Mouse (Mus musculus): Measurements from ENCODE around the gene Ifi35.

DNA sequence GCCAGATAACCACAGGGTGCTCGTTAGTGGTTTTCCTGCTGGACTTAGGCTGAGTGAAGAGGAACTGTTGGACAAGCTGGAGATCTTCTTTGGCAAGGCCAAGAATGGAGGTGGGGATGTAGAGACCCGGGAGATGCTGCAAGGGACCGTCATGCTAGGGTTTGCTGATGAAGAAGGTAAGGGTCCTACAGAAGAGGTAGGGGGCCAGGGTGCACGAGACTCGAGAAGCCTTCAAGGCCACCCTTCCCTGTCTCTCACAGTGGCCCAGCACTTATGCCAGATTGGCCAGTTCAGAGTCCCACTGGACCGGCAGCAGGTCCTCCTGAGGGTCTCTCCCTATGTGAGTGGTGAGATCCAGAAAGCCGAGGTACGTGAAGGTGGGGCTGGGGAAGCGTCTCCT lies 9.4 kb downstream of the Ifi35 start:
- TF ChIP-seq GATA1 (IDR thresholded peaks at IDR 0.05; ENCODE audit: low read length) = no peak
- TF ChIP-seq TAL1 (IDR thresholded peaks at IDR 0.05; ENCODE audit: low read length) = no peak
